Mouse (Mus musculus): ENCODE measurements at regions not wholly inside any gene's neighbourhood (a gene's known extent, or its start where the extent isn't known, plus 50 kb on each side); places are given as distances from the start of the nearest gene placed in this dataset.

DNA sequence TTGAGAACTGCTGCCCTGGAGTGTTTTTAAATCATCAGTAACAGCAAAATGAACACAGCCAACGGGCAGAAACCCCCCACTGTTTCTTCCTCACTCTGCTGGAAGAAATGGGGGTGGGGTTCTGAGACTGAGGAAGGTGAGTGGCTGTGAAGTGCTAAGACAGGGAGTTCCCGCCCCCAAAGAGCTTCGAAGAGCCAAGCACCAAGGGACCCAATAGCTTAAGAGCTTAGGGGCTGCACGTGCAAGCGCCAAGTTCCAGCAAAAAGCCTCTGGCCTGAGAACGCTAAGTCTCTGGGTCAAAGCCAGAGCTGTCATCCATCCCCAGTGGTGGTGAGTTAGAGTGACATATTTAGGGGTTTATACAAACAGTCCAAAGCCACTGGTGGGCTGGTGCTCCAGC is 55.1 kb upstream of the Pcbd1 start:
- DNase-seq (ENCODE audit: low spot score in 2 of 2), result no peak

GRCm38 (mm10) chr10:61028598-61028997 is 60.5 kb upstream of the Pcbd1 start:
- no peak for DNase-seq (ENCODE audit: low spot score in 2 of 2)

GRCm38 (mm10) chr10:61027215-61027614 is 61.9 kb upstream of the Pcbd1 start:
- no peak for DNase-seq (ENCODE audit: low spot score in 2 of 2)

GRCm38 (mm10) chr10:61025061-61025460 is 64.1 kb upstream of the Pcbd1 start:
- no peak for DNase-seq (ENCODE audit: low spot score in 2 of 2)

GRCm38 (mm10) chr10:61024166-61024565 is 65.0 kb upstream of the Pcbd1 start:
- DNase-seq (ENCODE audit: low spot score in 2 of 2), result no peak

- no peak for DNase-seq (ENCODE audit: low spot score in 2 of 2)
These were observed 65.7 kb upstream of the Pcbd1 start for GRCm38 (mm10) chr10:61023431-61023830.

- DNase-seq (ENCODE audit: low spot score in 2 of 2), result peak in 1 of 2 experiments; percentile 16
These were observed 69.6 kb upstream of the Pcbd1 start for GRCm38 (mm10) chr10:61019566-61019965.

DNA sequence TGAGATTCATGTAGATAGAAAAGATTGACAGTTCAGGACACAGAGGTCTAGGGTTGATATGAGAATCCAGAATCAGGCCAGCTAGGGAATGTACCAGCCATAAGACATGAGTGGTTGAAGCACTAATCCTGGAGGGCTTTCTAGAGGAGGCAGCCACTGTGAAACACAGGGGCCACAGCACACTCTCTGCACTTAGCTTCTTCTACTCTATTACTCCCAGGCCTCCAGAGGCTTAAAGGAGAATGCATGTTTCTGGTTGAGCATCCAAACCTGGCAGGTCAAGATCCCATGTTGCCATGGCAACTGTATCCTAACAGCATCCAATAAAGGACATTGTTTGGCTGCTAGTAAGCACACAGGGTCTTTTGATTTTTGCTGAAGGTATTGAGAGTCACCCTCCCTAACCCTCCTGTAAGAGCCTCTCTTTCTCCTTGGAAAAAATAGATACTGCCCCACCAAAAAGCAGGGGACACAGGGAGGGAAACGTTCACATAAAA is 76.9 kb upstream of the Pcbd1 start:
- DNase-seq (ENCODE audit: low spot score in 2 of 2), result no peak

- no peak for DNase-seq (ENCODE audit: low spot score in 2 of 2)
These were observed 78.4 kb upstream of the Pcbd1 start for GRCm38 (mm10) chr10:61010697-61011096.

- DNase-seq (ENCODE audit: low spot score in 2 of 2), result no peak
These were observed 81.7 kb upstream of the Pcbd1 start for GRCm38 (mm10) chr10:61007403-61007802.

- no peak for DNase-seq (ENCODE audit: low spot score in 2 of 2)
These were observed 87.4 kb upstream of the Pcbd1 start for GRCm38 (mm10) chr10:61001745-61002160.

DNA sequence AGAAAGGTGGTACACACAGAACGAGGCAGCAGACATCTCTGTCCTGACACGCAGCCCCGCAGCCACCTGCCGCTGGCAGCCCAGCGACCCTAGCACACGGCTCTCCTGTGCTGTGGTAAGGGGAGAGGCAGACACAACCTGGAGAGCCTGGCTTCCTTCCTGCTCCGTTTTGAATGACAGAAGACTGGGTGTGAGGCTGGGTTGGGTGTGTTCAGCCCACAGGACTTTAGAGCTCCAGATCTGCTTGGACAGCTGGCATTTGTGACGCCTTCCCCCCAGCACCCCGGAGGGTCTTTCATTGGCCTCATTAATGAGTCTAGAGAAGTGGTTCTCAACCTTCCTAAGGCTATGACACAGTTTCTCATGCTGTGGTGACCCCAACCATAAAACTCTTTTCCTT is 91.7 kb upstream of the Pcbd1 start:
- no peak for DNase-seq (ENCODE audit: low spot score in 2 of 2)

DNA sequence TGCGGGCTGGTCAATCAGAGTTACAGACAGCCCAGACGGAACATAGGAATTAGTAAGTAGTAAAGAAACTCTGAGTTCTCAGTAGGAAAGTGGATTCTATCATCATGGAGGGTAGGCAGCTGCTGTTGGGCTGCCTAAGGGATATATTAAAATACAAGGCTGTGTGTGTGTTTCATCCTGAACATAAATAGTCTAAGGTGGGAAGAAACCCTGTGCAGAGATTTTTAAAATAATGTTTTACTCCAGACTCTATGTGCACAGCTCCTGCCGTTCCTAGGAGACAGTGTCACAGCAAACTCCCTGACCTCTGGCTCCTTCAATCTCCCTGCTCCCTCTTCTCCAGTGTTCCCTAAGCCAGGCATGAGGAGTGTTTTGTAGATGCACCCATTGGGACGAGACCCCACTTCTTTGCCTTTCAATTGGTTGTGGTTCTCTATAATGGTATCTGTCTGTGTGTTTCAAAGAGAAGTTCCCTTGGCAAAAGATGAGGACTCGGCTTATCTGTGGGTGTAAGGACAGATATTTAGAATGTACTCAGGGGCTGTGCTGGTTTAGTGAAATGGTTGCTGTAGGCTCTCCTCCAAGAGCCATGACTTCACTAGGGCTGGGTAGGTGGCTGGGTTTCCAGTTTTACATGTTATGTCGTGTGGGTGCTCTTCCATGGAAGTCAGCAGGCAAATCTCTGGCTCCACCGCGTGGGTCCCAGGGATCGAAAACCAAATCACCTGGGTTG is 93.1 kb upstream of the Pcbd1 start:
- no peak for DNase-seq (ENCODE audit: low spot score in 2 of 2)

DNA sequence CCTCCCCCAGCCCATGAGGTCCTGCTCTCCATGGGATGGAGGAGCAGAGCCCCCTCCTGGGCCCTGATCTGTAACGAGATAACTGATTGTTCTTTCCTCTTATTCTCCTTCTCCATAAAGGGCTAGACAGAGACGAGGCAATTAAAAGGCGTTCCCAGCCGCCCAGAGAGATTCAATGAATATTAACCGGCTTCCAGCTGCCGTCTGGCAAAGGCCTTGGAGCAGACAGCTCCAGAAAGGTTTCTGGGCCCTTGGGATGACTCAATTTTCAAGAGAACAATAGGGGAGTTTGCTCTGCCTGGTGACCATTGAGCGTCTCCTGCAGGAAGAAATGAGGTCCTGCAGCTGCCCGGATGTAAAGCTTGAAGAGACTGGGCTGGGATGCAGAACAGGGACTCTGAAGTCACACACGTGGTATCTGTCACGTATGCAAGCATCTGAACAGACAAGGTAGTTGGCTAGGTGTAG is 104.0 kb upstream of the Pcbd1 start:
- DNase-seq (ENCODE audit: low spot score in 2 of 2), result no peak

- DNase-seq (ENCODE audit: low spot score in 2 of 2), result no peak
These were observed 107.4 kb upstream of the Pcbd1 start for GRCm38 (mm10) chr10:60981770-60982169.

DNA sequence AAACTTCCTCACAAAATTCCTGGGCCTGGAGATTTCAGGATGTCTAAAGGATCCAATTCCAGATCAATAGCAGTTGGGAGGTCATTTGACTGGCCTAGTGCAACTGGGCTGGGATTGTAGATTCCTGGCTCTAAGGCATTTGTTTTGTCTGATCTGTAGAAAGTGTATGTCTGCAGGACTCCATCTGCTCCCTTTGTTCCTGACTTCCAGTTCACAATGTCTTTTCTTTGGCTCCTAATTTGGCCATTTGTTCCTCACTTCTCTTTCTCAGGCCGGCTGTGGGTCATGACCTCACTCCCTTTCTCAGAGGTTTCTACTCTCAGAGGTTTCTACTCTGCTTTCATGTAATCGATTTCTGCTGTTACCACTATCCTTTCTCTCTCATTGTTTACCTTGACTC is 115.5 kb upstream of the Pcbd1 start:
- no peak for DNase-seq (ENCODE audit: low spot score in 2 of 2)

DNA sequence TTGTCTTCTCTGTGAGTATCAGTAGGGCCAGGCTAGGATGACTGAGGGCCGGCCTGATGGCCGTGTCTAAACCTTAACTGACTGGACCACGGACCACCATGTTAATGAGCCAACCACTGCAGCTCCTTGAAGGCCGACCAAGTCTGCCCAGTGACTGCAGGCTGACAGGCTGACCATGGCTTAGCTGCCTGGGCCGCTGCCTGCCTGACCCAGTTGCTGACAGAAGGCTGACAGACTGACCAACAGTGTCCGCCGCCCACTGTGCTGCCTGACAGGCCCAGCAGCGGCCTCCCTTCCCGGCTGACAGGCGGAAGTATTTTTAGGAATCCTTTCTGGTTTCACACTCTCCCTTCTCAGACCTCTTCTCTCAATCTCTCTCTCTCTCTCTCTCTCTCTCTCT is 124.3 kb upstream of the Pcbd1 start:
- no peak for DNase-seq (ENCODE audit: low spot score in 2 of 2)

DNA sequence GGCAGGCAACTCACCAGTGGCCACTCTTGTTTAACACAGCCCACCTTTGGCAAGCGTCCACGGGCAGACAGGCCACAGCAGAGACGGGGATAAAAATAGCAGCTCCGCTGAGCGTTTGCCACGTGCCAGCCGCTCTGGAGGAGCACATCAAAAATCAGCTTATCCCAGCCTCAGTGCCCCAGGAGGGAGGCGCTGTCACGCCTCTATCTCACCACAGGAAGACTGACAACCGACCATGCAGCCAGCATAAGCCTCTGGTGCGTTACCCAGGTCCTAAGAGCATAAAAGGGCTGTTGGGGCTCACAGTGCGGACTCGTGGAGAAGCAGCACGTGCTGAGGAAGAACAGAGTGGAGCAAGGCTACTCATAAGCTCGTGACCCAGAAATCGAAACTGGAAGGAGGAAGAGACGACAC is 126.4 kb upstream of the Unc5b start:
- no peak for DNase-seq (ENCODE audit: low spot score in 2 of 2)

- DNase-seq (ENCODE audit: low spot score in 2 of 2), result no peak
These were observed 124.1 kb upstream of the Unc5b start for GRCm38 (mm10) chr10:60955467-60955866.

DNA sequence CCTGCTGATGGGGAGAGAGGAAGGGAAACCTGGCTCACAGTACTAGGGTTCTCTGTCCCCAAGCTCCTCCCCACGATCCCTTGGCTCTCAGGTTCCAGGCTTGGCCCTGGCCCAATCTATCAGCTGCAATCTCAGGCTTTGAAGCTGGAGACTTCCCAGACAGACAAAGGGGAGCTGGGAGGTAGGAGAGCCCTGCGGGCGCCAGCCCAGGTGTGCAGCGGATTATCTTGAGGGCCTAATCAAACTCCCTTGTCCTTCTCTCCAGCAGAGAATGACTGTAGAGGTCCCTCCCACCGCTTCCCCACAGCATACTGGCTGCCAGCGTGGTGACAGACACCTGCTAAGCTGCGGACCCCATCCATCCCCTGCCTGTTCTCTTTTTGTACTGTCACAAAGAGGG is 121.1 kb upstream of the Unc5b start:
- no peak for DNase-seq (ENCODE audit: low spot score in 2 of 2)

DNA sequence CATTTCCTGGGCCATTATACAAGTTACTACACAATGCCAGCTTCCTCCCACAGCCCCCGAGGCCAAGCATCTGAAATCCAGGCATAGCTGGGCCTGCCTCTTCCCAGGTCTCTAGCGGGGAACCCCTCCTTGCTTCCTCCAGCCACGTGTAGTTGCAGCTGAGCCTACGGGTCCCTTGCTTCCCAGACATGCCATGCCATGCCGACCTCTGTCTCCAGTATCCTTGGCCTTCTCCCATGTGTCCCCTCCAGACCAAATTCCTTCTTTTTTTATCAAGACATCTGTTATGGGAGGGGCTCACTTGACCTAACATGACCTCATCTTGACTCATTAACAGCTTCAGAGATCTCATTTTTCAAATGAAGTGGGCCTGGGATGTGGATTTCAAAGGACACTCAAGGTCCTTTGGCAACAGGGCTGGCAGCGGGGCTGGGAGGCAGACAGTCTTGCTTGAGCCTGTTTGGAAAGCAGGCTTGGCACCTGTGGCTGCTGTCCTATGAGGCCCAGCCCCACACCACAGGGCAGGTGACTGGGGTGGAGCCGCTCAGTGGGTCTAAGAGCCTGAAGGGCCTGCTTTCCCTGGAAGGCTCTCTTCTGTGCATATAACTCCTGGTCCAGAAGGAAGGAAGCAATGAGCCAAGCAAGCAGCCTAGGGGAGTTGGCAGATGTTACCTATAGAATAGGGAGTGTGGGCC is 117.7 kb upstream of the Unc5b start:
- DNase-seq (ENCODE audit: low spot score in 2 of 2), result no peak

DNA sequence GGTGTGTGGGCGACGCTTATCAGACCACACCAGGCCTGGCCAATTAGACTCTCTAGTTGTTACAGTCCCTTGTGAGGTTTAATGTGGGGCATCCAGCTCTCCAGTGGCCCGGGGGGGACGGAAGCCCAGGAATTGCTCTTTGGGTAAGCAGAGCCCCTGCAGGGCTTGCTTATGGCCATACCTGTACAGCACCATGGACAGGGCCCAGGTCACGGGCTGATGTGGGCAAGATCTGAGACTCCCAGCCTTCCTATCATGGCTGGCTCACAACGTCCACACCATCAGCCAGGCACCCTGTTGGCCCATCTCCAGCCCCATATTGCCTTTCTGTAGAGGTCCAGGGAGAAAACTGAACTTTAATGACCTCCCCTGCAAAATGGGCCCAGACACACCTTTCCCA is 111.7 kb upstream of the Unc5b start:
- no peak for DNase-seq (ENCODE audit: low spot score in 2 of 2)

DNA sequence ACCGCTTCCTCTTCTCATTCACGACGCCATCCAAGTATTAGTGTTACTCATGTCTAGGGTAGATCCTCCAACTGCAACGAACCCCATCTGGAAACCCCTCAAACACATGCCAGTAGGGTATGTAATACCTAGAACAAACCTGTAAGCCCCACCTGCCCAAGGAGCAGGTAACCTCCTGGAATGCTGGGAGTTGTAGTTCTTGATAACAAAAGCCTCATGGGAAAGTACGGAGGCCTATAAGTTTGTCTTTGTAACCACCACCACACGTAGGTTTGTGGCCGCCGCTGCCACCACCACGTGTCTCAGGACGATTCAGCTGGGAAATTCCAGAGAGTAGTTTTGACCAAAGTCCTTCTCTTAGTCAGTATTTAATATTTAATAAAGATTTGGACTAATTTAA is 107.4 kb upstream of the Unc5b start:
- no peak for DNase-seq (ENCODE audit: low spot score in 2 of 2)
